In genomic region chr4:21688703-21689200, GRCm38 (mm10) we compare ENCODE assay signal across 8 mouse cellular contexts. TPM values are rescaled to one million over a fixed set of nuclear protein-coding genes. Genes with fewer than 3 reads are reported as not detected.
DNase-seq lines count a peak whose midpoint lies in the region; ATAC-seq and TF ChIP-seq lines count a peak whose summit lies in the region.

No protein-coding gene starts in this region.

- peak; percentile 41 for ATAC-seq in heart, postnatal 0 days (ENCODE audit: insufficient read depth, low read depth)

- no peaks in the 10 kb centered on the region for H3K9me3 ChIP-seq in heart, postnatal 0 days (replicated peaks; ENCODE audit: control insufficient read depth, low read length)

- no peak for TF ChIP-seq POLR2A in liver, adult 2 months (IDR thresholded peaks at IDR 0.05; ENCODE audit: extremely low read depth, insufficient read depth, low read length)
- no peak for TF ChIP-seq POLR2A in small intestine, adult 2 months (IDR thresholded peaks at IDR 0.05; ENCODE audit: low read depth, low read length)

- peak; percentile 70 for DNase-seq in left cerebral cortex, postnatal 4 days
- DNase-seq in left cerebral cortex, adult 8-10 months (ENCODE audit: low spot score in 2 of 2) = no peak
- DNase-seq in embryo, embryonic 10.5 days (ENCODE audit: low spot score) = peak; percentile 77
- no peak for DNase-seq in heart, postnatal 0 days (ENCODE audit: low spot score)
- DNase-seq in liver, adult 2 months (ENCODE audit: extremely low read depth, low read depth, low spot score) = no peak
- DNase-seq in frontal cortex, adult 2 months (ENCODE audit: extremely low spot score in 1 of 2, low spot score in 1 of 2) = no peak
- DNase-seq in urinary bladder, postnatal 4 days (ENCODE audit: low spot score in 2 of 2) = no peak

- H3K27me3 ChIP-seq in heart, postnatal 0 days (ENCODE audit: control insufficient read depth, insufficient read depth, low read length) = peaks cover 95% of the 10 kb centered on the region
- peaks cover 30% of the 10 kb centered on the region for H3K27me3 ChIP-seq in liver, adult 2 months (ENCODE audit: control insufficient read depth, insufficient read depth, low read length)
- peaks cover 61% of the 10 kb centered on the region for H3K27me3 ChIP-seq in small intestine, adult 2 months (ENCODE audit: control insufficient read depth, insufficient read depth, low read length)

- H3K4me3 ChIP-seq in heart, postnatal 0 days (ENCODE audit: low read depth, low read length) = peak overlapping the region; percentile 56
- H3K4me3 ChIP-seq in liver, adult 2 months (ENCODE audit: insufficient read depth, low read depth, low read length) = peak overlapping the region; percentile 49; the same call in 1 of the 2 replicates
- H3K4me3 ChIP-seq in small intestine, adult 2 months (ENCODE audit: low read depth, low read length) = peak overlapping the region; percentile 65

- no peaks in the 10 kb centered on the region for H3K36me3 ChIP-seq in heart, postnatal 0 days (replicated peaks; ENCODE audit: control insufficient read depth, insufficient read depth, low read length)
- no peaks in the 10 kb centered on the region for H3K36me3 ChIP-seq in liver, adult 2 months (ENCODE audit: control insufficient read depth, insufficient read depth, low read length)
- H3K36me3 ChIP-seq in small intestine, adult 2 months (ENCODE audit: control insufficient read depth, insufficient read depth, low read length) = no peaks in the 10 kb centered on the region

- intact Hi-C loops in left cerebral cortex, postnatal 4 days (cut with DNase I) = loop anchor here (10.0 kb wide), 1 partner anchor 154 kb away; no protein-coding TSS in a partner anchor

- H3K27ac ChIP-seq in heart, postnatal 0 days (ENCODE audit: low read depth) = no peak overlapping the region
- no peak overlapping the region for H3K27ac ChIP-seq in liver, adult 2 months (replicated peaks; ENCODE audit: insufficient read depth, low read depth, low read length)
- no peak overlapping the region for H3K27ac ChIP-seq in small intestine, adult 2 months (ENCODE audit: insufficient read depth, low read depth, low read length)

- H3K79me2 ChIP-seq in liver, adult 2 months (ENCODE audit: control insufficient read depth, insufficient read depth, low read length) = no peaks in the 10 kb centered on the region

- H3K4me1 ChIP-seq in heart, postnatal 0 days (ENCODE audit: control insufficient read depth, insufficient read depth) = peaks cover 2% of the 10 kb centered on the region; the same call in 1 of the 2 replicates
- H3K4me1 ChIP-seq in liver, adult 2 months (ENCODE audit: control insufficient read depth, insufficient read depth, low read length) = no peaks in the 10 kb centered on the region
- peaks cover 6% of the 10 kb centered on the region for H3K4me1 ChIP-seq in small intestine, adult 2 months (ENCODE audit: control insufficient read depth, insufficient read depth, insufficient read length, low read length)

- TF ChIP-seq CTCF in heart, postnatal 0 days (IDR thresholded peaks at IDR 0.05; ENCODE audit: low read depth) = no peak
- 0 out of 2 replicates have a peak, but pooled peaks have one; percentile 5 for TF ChIP-seq CTCF in liver, adult 2 months (IDR thresholded peaks at IDR 0.05; ENCODE audit: low read depth, low read length)
- TF ChIP-seq CTCF in small intestine, adult 2 months (IDR thresholded peaks at IDR 0.05; ENCODE audit: extremely low read depth, insufficient read length, insufficient replicate concordance, low read depth, low read length) = no peak

- no peak overlapping the region for H3K9ac ChIP-seq in heart, postnatal 0 days (replicated peaks; ENCODE audit: low read depth, low read length)
- H3K9ac ChIP-seq in liver, adult 2 months (ENCODE audit: low read depth, low read length) = no peak overlapping the region

- WGBS in heart, postnatal 0 days = under 1% methylated on average over 39 of the region's 64 CpGs
- under 1% methylated on average over 47 of the region's 64 CpGs for WGBS in liver, adult 2 months
- WGBS in small intestine, adult 2 months = 1% methylated on average over 62 of the region's 64 CpGs

- no peak for TF ChIP-seq EP300 in heart, postnatal 0 days (IDR thresholded peaks at IDR 0.05; ENCODE audit: low read depth)

- H3K4me2 ChIP-seq in heart, postnatal 0 days (ENCODE audit: low read depth, low read length) = peak overlapping the region; percentile 88

RNA-seq across cellular contexts. Expression of gene Prdm13, which starts 3.0 kb away (rescaled TPM):
- not detected for total RNA-seq in left cerebral cortex, postnatal 4 days (2021)
- under 1 TPM in 1 of 4 experiments, not detected in 3; 0.15 TPM for total RNA-seq in left cerebral cortex, adult 8-10 months (2022)
- not detected in 2 replicates for total RNA-seq in heart, postnatal 0 days (2014; rRNA removed; ENCODE audit: low replicate concordance)
- polyA plus RNA-seq in heart, postnatal 0 days (2015; fragmentation: Nextera tagmentation; extraction: Ambion mirVana) = not detected in 2 replicates
- not detected in 2 replicates for total RNA-seq in liver, adult 2 months (2014; rRNA removed)
- not detected in 2 replicates for polyA plus RNA-seq in liver, adult 2 months (2012; rRNA removed)
- 0.06 TPM in 1 of 2 replicates, not detected in the other for polyA plus RNA-seq in small intestine, adult 2 months (2012; rRNA removed)
- polyA plus RNA-seq in frontal cortex, adult 2 months (2012; rRNA removed) = not detected in 2 replicates

RNA-seq across cellular contexts. Expression of gene Ccnc, which starts 38.7 kb away (rescaled TPM):
- 10 to 100 TPM; 39.0 to 41.9 TPM for total RNA-seq in left cerebral cortex, postnatal 4 days (2021)
- 10 to 100 TPM; 31.8 to 37.5 (median 32.8) TPM for total RNA-seq in left cerebral cortex, adult 8-10 months (2022)
- total RNA-seq in heart, postnatal 0 days (2014; rRNA removed; ENCODE audit: low replicate concordance) = 12.0 and 26.6 TPM in 2 replicates
- polyA plus RNA-seq in heart, postnatal 0 days (2015; fragmentation: Nextera tagmentation; extraction: Ambion mirVana) = 20.1 and 21.4 TPM in 2 replicates
- 15.9 and 19.0 TPM in 2 replicates for total RNA-seq in liver, adult 2 months (2014; rRNA removed)
- 4.4 and 6.0 TPM in 2 replicates for polyA plus RNA-seq in liver, adult 2 months (2012; rRNA removed)
- polyA plus RNA-seq in small intestine, adult 2 months (2012; rRNA removed) = 0.93 and 1.7 TPM in 2 replicates
- polyA plus RNA-seq in frontal cortex, adult 2 months (2012; rRNA removed) = 25.2 and 27.9 TPM in 2 replicates

Comparison
In these comparisons a context has a peak if more than half of its experiments do, and no peak if none do; other contexts are left out.
1. DNase-seq: peak in left cerebral cortex, postnatal 4 days (single experiment) and embryo, embryonic 10.5 days (single experiment); none in left cerebral cortex, adult 8-10 months (0 of 2), heart, postnatal 0 days (single experiment), liver, adult 2 months (single experiment), frontal cortex, adult 2 months (0 of 2) and urinary bladder, postnatal 4 days (0 of 2).
2. Peak in every context shown above with its lines, with median percentiles within 50 percentile points of each other: H3K4me3 ChIP-seq.